Mouse (Mus musculus): Measurements from ENCODE around the gene Nkain4. TPM values are rescaled to one million over a fixed set of nuclear protein-coding genes. Genes with fewer than 3 reads are reported as not detected.

Nkain4 gene
- total and polyA plus RNA-seq, 3 experiments, result not detected

GRCm38 (mm10) chr2:180995457-180995856 lies 41.0 kb upstream of the Nkain4 start:
- no peak overlapping the region for H3K4me2 ChIP-seq (ENCODE audit: insufficient read depth, low read depth, poor library complexity, severe bottlenecking)
- DNase-seq (ENCODE audit: extremely low read depth), result no peak
- H3K4me1 ChIP-seq (ENCODE audit: control insufficient read depth in 1 of 2, insufficient read depth in 2 of 2), result no peaks in the 10 kb centered on the region
- TF ChIP-seq TBP (conservative IDR thresholded peaks at IDR 0.05; ENCODE audit: low read depth, low read length), result no peak
- no peak for TF ChIP-seq JUN (IDR thresholded peaks at IDR 0.05; ENCODE audit: insufficient read depth, low read depth, low read length)
- TF ChIP-seq RAD21 (IDR thresholded peaks at IDR 0.05; ENCODE audit: low read depth, low read length), result no peak
- TF ChIP-seq CHD1 (IDR thresholded peaks at IDR 0.05; ENCODE audit: low read depth, low read length), result no peak
- TF ChIP-seq MEF2A (IDR thresholded peaks at IDR 0.05; ENCODE audit: borderline replicate concordance, low read depth, low read length), result no peak
- no peak for TF ChIP-seq ELF1 (IDR thresholded peaks at IDR 0.05; ENCODE audit: low read depth, low read length)
- TF ChIP-seq NELFE (IDR thresholded peaks at IDR 0.05; ENCODE audit: low read depth, low read length), result no peak
- TF ChIP-seq ZNF384 (IDR thresholded peaks at IDR 0.05; ENCODE audit: low read depth, low read length), result no peak
- TF ChIP-seq MAZ (IDR thresholded peaks at IDR 0.05; ENCODE audit: low read depth, low read length), result no peak
- TF ChIP-seq POLR2A (IDR thresholded peaks at IDR 0.05; ENCODE audit: low read depth, low read length), result no peak
- no peak for TF ChIP-seq SMC3 (IDR thresholded peaks at IDR 0.05; ENCODE audit: low read depth, low read length)
- TF ChIP-seq HCFC1 (IDR thresholded peaks at IDR 0.05; ENCODE audit: low read depth, low read length), result no peak
- TF ChIP-seq PAX5 (IDR thresholded peaks at IDR 0.05; ENCODE audit: low read length), result no peak
- TF ChIP-seq E2F4 (IDR thresholded peaks at IDR 0.05; ENCODE audit: insufficient replicate concordance, low read depth, low read length), result no peak
- no peak for TF ChIP-seq SIN3A (IDR thresholded peaks at IDR 0.05; ENCODE audit: low read length)
- TF ChIP-seq BHLHE40 (IDR thresholded peaks at IDR 0.05; ENCODE audit: low read depth, low read length), result no peak
- no peak for TF ChIP-seq ZKSCAN1 (IDR thresholded peaks at IDR 0.05; ENCODE audit: borderline replicate concordance, low read depth, low read length)
- no peak for TF ChIP-seq MYC (IDR thresholded peaks at IDR 0.05; ENCODE audit: low read depth, low read length)
- H3K27me3 ChIP-seq (replicated peaks), result no peaks in the 10 kb centered on the region
- dilution Hi-C loops (cut with MboI; ENCODE audit: extremely low pct_ligation_motif_present, extremely low pct_unique_long_range_greater_than_20kb, low sequenced_read_pairs), result no loop called here
- no peaks in the 10 kb centered on the region for H3K79me2 ChIP-seq (replicated peaks; ENCODE audit: control insufficient read depth, extremely low read depth, insufficient read depth, poor library complexity, severe bottlenecking)
- no peak overlapping the region for H3K9ac ChIP-seq (ENCODE audit: insufficient read depth, low read depth)
- in situ Hi-C loops (cut with MboI; ENCODE audit: low pct_ligation_motif_present, low pct_unique_long_range_greater_than_20kb, low sequenced_read_pairs), result loop anchor here (5.0 kb wide), 1 partner anchor 62 kb away; no protein-coding TSS in a partner anchor
- H3K9me3 ChIP-seq (replicated peaks; ENCODE audit: low read length), result no peaks in the 10 kb centered on the region
- no peaks in the 10 kb centered on the region for H3K36me3 ChIP-seq (replicated peaks in 1 of 2; ENCODE audit: control insufficient read depth in 1 of 2, insufficient read depth in 1 of 2, low read length in 1 of 2)
- H3K27ac ChIP-seq (ENCODE audit: insufficient read depth, low read depth), result no peak overlapping the region
- H3K4me3 ChIP-seq (replicated peaks in 1 of 3; ENCODE audit: low read depth in 2 of 3, low read length in 2 of 3, poor library complexity in 1 of 3), result no peak overlapping the region

GRCm38 (mm10) chr2:180994360-180994759 lies 39.9 kb upstream of the Nkain4 start:
- dilution Hi-C loops (cut with MboI; ENCODE audit: extremely low pct_ligation_motif_present, extremely low pct_unique_long_range_greater_than_20kb, low sequenced_read_pairs), result no loop called here

More at GRCm38 (mm10) chr2:180994360-180994759, 39.9 kb upstream of the Nkain4 start:
- in situ Hi-C loops (cut with MboI; ENCODE audit: low pct_ligation_motif_present, low pct_unique_long_range_greater_than_20kb, low sequenced_read_pairs), result no loop called here
- Histone ChIP-seq H3K9me3 (replicated peaks; ENCODE audit: low read length) (no peaks in the 10 kb centered on the region), H3K27ac (ENCODE audit: insufficient read depth, low read depth) (no peak overlapping the region), H3K36me3 (replicated peaks in 1 of 2; ENCODE audit: control insufficient read depth in 1 of 2, insufficient read depth in 1 of 2, low read length in 1 of 2) (no peaks in the 10 kb centered on the region), H3K4me1 (ENCODE audit: control insufficient read depth in 1 of 2, insufficient read depth in 2 of 2) (no peaks in the 10 kb centered on the region), H3K27me3 (replicated peaks) (no peaks in the 10 kb centered on the region), H3K9ac (ENCODE audit: insufficient read depth, low read depth) (no peak overlapping the region), H3K4me2 (ENCODE audit: insufficient read depth, low read depth, poor library complexity, severe bottlenecking) (no peak overlapping the region), H3K4me3 (replicated peaks in 1 of 3; ENCODE audit: low read depth in 2 of 3, low read length in 2 of 3, poor library complexity in 1 of 3) (no peak overlapping the region), H3K79me2 (replicated peaks; ENCODE audit: control insufficient read depth, extremely low read depth, insufficient read depth, poor library complexity, severe bottlenecking) (no peaks in the 10 kb centered on the region)
- no peak for DNase-seq (ENCODE audit: extremely low read depth)
- no peak for TF ChIP-seq UBTF (IDR thresholded peaks at IDR 0.05; ENCODE audit: low read depth, low read length)
- no peak for TF ChIP-seq IRF4 (IDR thresholded peaks at IDR 0.05; ENCODE audit: low read depth, low read length)

All from CH12.LX (cell line).